Mouse (Mus musculus) myocyte (in vitro differentiated cells): ENCODE measurements around the gene Caskin2. TPM values are rescaled to one million over a fixed set of nuclear protein-coding genes. Genes with fewer than 3 reads are reported as not detected.
A peak's percentile ranks its signal among the peaks of the same experiment; 100 is the strongest.
"Not testable (repeated sequence)": the region's sequence is repeated elsewhere in the genome, so short reads cannot be mapped to it uniquely, and the experiment has no call there.

Experiments used
- H3K27me3 ChIP-seq: one replicate; pipeline ENCODE4 v1.6.1; 2011; ENCODE audit not compliant: control insufficient read depth, insufficient read depth, insufficient read length
- H3K36me3 ChIP-seq: one replicate; pipeline ENCODE4 v1.6.1; 2011; ENCODE audit not compliant: control insufficient read depth, insufficient read depth
- H3K4me2 ChIP-seq: one replicate; pipeline ENCODE4 v1.6.1; 2011; ENCODE audit warnings: low read depth, control low read depth
- H3K4me3 ChIP-seq: one replicate; pipeline ENCODE4 v1.5.1; 2011; ENCODE audit warnings: mild to moderate bottlenecking, control low read depth, moderate library complexity
- H3K79me2 ChIP-seq: one replicate; pipeline ENCODE4 v1.6.1; 2011; ENCODE audit not compliant: control insufficient read depth, insufficient read depth
- H3ac ChIP-seq: one replicate; pipeline ENCODE4 v1.6.1; 2011; ENCODE audit not compliant: control insufficient read depth, insufficient read length
- CEBPB ChIP-seq: IDR thresholded peaks from 2 replicates; pipeline ENCODE4 v1.6.1; 2011; ENCODE audit warnings: mild to moderate bottlenecking, moderate library complexity; ENCODE audit not compliant: poor library complexity, insufficient read depth, severe bottlenecking
- E2F4 ChIP-seq: IDR thresholded peaks from one replicate; pipeline ENCODE4 v1.6.1; 2011; ENCODE audit warnings: mild to moderate bottlenecking, control low read depth, moderate library complexity; ENCODE audit not compliant: insufficient read depth
- MAX ChIP-seq: IDR thresholded peaks from one replicate; pipeline ENCODE4 v1.6.1; 2011; ENCODE audit warnings: low read depth, mild to moderate bottlenecking, control low read depth
- MYOD1 ChIP-seq, 3 experiments: IDR thresholded peaks; one replicate each; pipeline ENCODE4 v1.6.1; 2011; ENCODE audit warnings: control low read depth in 2 of 3, low read depth in 2 of 3, mild to moderate bottlenecking in 2 of 3, moderate library complexity in 1 of 3; ENCODE audit not compliant: insufficient read length in 2 of 3, control insufficient read depth in 1 of 3
- MYOG ChIP-seq, 3 experiments: IDR thresholded peaks; one replicate each; pipeline ENCODE4 v1.6.1; 2011; ENCODE audit warnings: control low read depth in 2 of 3, low read depth in 2 of 3, mild to moderate bottlenecking in 2 of 3; ENCODE audit not compliant: insufficient read length in 2 of 3, control insufficient read depth in 1 of 3, insufficient read depth in 1 of 3
- POLR2A ChIP-seq: IDR thresholded peaks from one replicate; pipeline ENCODE4 v1.6.1; 2011; ENCODE audit warnings: low read depth, mild to moderate bottlenecking, control low read depth, moderate library complexity; ENCODE audit not compliant: insufficient read length
- POLR2AphosphoS2 ChIP-seq: IDR thresholded peaks from one replicate; pipeline ENCODE4 v1.6.1; 2011; ENCODE audit warnings: low read depth, control low read depth; ENCODE audit not compliant: insufficient read length
- REST ChIP-seq: IDR thresholded peaks from one replicate; pipeline ENCODE4 v1.6.1; 2011; ENCODE audit warnings: mild to moderate bottlenecking, control low read depth, moderate library complexity; ENCODE audit not compliant: insufficient read depth, insufficient read length
- SRF ChIP-seq: IDR thresholded peaks from one replicate; pipeline ENCODE4 v1.6.1; 2011; ENCODE audit warnings: low read depth; ENCODE audit not compliant: control insufficient read depth, insufficient read length
- TCF12 ChIP-seq: IDR thresholded peaks from one replicate; pipeline ENCODE4 v1.6.1; 2011; ENCODE audit warnings: mild to moderate bottlenecking, control low read depth; ENCODE audit not compliant: poor library complexity, insufficient read depth, severe bottlenecking
- TCF3 ChIP-seq: IDR thresholded peaks from one replicate; pipeline ENCODE4 v1.6.1; 2011; ENCODE audit warnings: low read depth, control low read depth; ENCODE audit not compliant: insufficient read length
- USF1 ChIP-seq: IDR thresholded peaks from one replicate; pipeline ENCODE4 v1.6.1; 2011; ENCODE audit warnings: low read depth, mild to moderate bottlenecking, control low read depth, moderate library complexity
- polyA plus RNA-seq: library from polyadenylated mRNA; unstranded; fragments of >200 nt; fragmentation: generic; extraction: Trizol; gene quantifications from one replicate; pipeline ENCODE4 v1.2.1, GENCODE M21; 2012; ENCODE audit warnings: missing spikeins

The Caskin2 gene
- 8.0 TPM for polyA plus RNA-seq

GRCm38 (mm10) chr11:115813507-115814296, at the start of gene Caskin2:
TSS of gene Caskin2 (minus strand) at chr11:115813639.
- H3K27me3 ChIP-seq = no peaks in the 10 kb centered on the region
- peak within 1 kb of the TSS; percentile 48 for H3K4me3 ChIP-seq
- H3K36me3 ChIP-seq = no peaks in the 10 kb centered on the region
- peaks cover 4% of the 10 kb centered on the region for H3K79me2 ChIP-seq
- TF ChIP-seq CEBPB = no peak
- peak; percentile 78 for TF ChIP-seq REST
- TF ChIP-seq MAX = no peak
- TF ChIP-seq POLR2A = peak; percentile 50
- peak; percentile 39 for TF ChIP-seq POLR2AphosphoS2
- no peak for TF ChIP-seq TCF12
- H3K4me2 ChIP-seq = peak within 1 kb of the TSS; percentile 90
- peak within 1 kb of the TSS; percentile 67 for H3ac ChIP-seq

GRCm38 (mm10) chr11:115859143-115859945, 45.9 kb upstream of the Caskin2 start:
- Histone ChIP-seq H3K4me3 (no peak overlapping the region), H3ac (no peak overlapping the region), H3K36me3 (no peaks in the 10 kb centered on the region), H3K27me3 (peaks cover 78% of the 10 kb centered on the region), H3K4me2 (peak overlapping the region; percentile 18), H3K79me2 (no peaks in the 10 kb centered on the region)
- no peak for TF ChIP-seq CEBPB
- TF ChIP-seq USF1 = no peak
- no peak for TF ChIP-seq MYOD1 (IDR thresholded peaks at IDR 0.05; ENCODE audit: control insufficient read depth in 1 of 3, insufficient read length in 2 of 3, low read depth in 2 of 3)
- TF ChIP-seq MAX = no peak
- no peak for TF ChIP-seq REST
- TF ChIP-seq POLR2AphosphoS2 = no peak
- TF ChIP-seq TCF3 = no peak
- no peak for TF ChIP-seq TCF12
- no peak for TF ChIP-seq POLR2A
- no peak for TF ChIP-seq E2F4
- TF ChIP-seq SRF = no peak
- TF ChIP-seq MYOG (IDR thresholded peaks at IDR 0.05; ENCODE audit: control insufficient read depth in 1 of 3, insufficient read depth in 1 of 3, insufficient read length in 2 of 3, low read depth in 2 of 3) = no peak

- H3ac ChIP-seq = no peak within 1 kb of the TSS
- peaks cover 82% of the 10 kb centered on the region for H3K27me3 ChIP-seq
- H3K79me2 ChIP-seq = no peaks in the 10 kb centered on the region
- peak within 1 kb of the TSS; percentile 18 for H3K4me2 ChIP-seq
- no peaks in the 10 kb centered on the region for H3K36me3 ChIP-seq
- TF ChIP-seq POLR2AphosphoS2 = no peak
- no peak for TF ChIP-seq REST
- TF ChIP-seq MYOG (IDR thresholded peaks at IDR 0.05; ENCODE audit: control insufficient read depth in 1 of 3, insufficient read depth in 1 of 3, insufficient read length in 2 of 3, low read depth in 2 of 3) = no peak
- no peak for TF ChIP-seq CEBPB
- TF ChIP-seq TCF12 = no peak
- H3K4me3 ChIP-seq = no peak within 1 kb of the TSS
Measured at GRCm38 (mm10) chr11:115858354-115858753, 44.9 kb upstream of the Caskin2 start, which contains the start of gene Myo15b. TSS of gene Myo15b (plus strand) at chr11:115858406.

GRCm38 (mm10) chr11:115857936-115858335, 44.5 kb upstream of the Caskin2 start:
- Histone ChIP-seq H3K4me3 (no peak overlapping the region), H3K4me2 (no peak overlapping the region), H3K36me3 (no peaks in the 10 kb centered on the region), H3K27me3 (peaks cover 82% of the 10 kb centered on the region), H3ac (no peak overlapping the region), H3K79me2 (no peaks in the 10 kb centered on the region)
- TF ChIP-seq MYOG (IDR thresholded peaks at IDR 0.05; ENCODE audit: control insufficient read depth in 1 of 3, insufficient read depth in 1 of 3, insufficient read length in 2 of 3, low read depth in 2 of 3) (no peak), MYOD1 (IDR thresholded peaks at IDR 0.05; ENCODE audit: control insufficient read depth in 1 of 3, insufficient read length in 2 of 3, low read depth in 2 of 3) (no peak), POLR2AphosphoS2 (no peak), MAX (no peak), SRF (no peak), REST (no peak), USF1 (no peak), TCF3 (no peak), E2F4 (no peak), CEBPB (no peak)

- H3K4me2 ChIP-seq, H3K4me3 ChIP-seq, H3ac ChIP-seq, H3K79me2 ChIP-seq, H3K36me3 ChIP-seq: not testable (repeated sequence)
- peaks cover 81% of the 10 kb centered on the region for H3K27me3 ChIP-seq
Measured at GRCm38 (mm10) chr11:115857146-115857545, 43.7 kb upstream of the Caskin2 start.
